Mouse (Mus musculus) spleen, adult 2 months (tissue): ENCODE measurements around the gene Gm10717.
"Not testable (repeated sequence)": the region's sequence is repeated elsewhere in the genome, so short reads cannot be mapped to it uniquely, and the experiment has no call there.

Experiments used
- CTCF ChIP-seq: fragments of 200-500 bp; IDR thresholded peaks from 2 replicates; pipeline ENCODE4 v1.5.1; 2011; ENCODE audit warnings: mild to moderate bottlenecking, inconsistent platforms; ENCODE audit not compliant: insufficient read depth, insufficient read length, insufficient replicate concordance; ENCODE audit errors: extremely low read depth
- POLR2A ChIP-seq: fragments of 200-500 bp; IDR thresholded peaks from 2 replicates; pipeline ENCODE4 v1.6.1; 2011; ENCODE audit warnings: low read depth, low read length, inconsistent platforms

- TF ChIP-seq CTCF, POLR2A: not testable (repeated sequence)
Observed at GRCm38 (mm10) chr9:3022316-3023008, 2.8 kb upstream of the Gm10717 start.
